Mouse (Mus musculus): ENCODE data around the gene 4930572O03Rik.
"Not testable (repeated sequence)": the region's sequence is repeated elsewhere in the genome, so short reads cannot be mapped to it uniquely, and the experiment has no call there.

- TF ChIP-seq EP300 (IDR thresholded peaks at IDR 0.05; ENCODE audit: insufficient read depth, low read depth, low read length); CTCF (IDR thresholded peaks at IDR 0.05; ENCODE audit: low read depth, low read length); POLR2A (IDR thresholded peaks at IDR 0.05; ENCODE audit: insufficient read depth, low read length): not testable (repeated sequence)
Observed at GRCm38 (mm10) chr5:15618764-15619163, 38.1 kb downstream of the 4930572O03Rik start, which contains the start of gene Speer4d.

All from ES-Bruce4 (cell line).